In genomic region chr16:78121668-78122067, GRCm38 (mm10) we compare ENCODE assay signal across 32 mouse cellular contexts.
"Had no signal": no experiment of that assay in that cellular context is flagged by ENCODE, and none has a peak within 500 bp of the region (broad histone marks: within the 10 kb centered on the region; RNA-seq: fewer than 3 reads in every experiment).

No protein-coding gene starts in this region.

- H3K4me3 ChIP-seq: heart, adult 2 months; heart, embryonic 10.5 days; heart, embryonic 12.5 days; heart, embryonic 13.5 days; heart, embryonic 15.5 days; hindbrain, embryonic 10.5 days; hindbrain, embryonic 12.5 days; hindbrain, embryonic 13.5 days; hindbrain, embryonic 15.5 days; kidney, embryonic 15.5 days; layer of hippocampus, adult 2 months; left cerebral cortex, adult 2 months had no signal

- H3K9me3 ChIP-seq: heart, embryonic 10.5 days; heart, embryonic 15.5 days; hindbrain, embryonic 10.5 days; hindbrain, embryonic 12.5 days; hindbrain, embryonic 13.5 days; hindbrain, embryonic 15.5 days; kidney, embryonic 15.5 days had no signal

- H3K9ac ChIP-seq: heart, embryonic 12.5 days; heart, embryonic 13.5 days; heart, embryonic 15.5 days; hindbrain, embryonic 12.5 days; hindbrain, embryonic 13.5 days; hindbrain, embryonic 14.5 days; hindbrain, embryonic 15.5 days; kidney, embryonic 15.5 days had no signal

- H3K4me1 ChIP-seq: heart, embryonic 10.5 days; heart, embryonic 12.5 days; heart, embryonic 13.5 days; heart, embryonic 15.5 days; hindbrain, embryonic 10.5 days; hindbrain, embryonic 12.5 days; hindbrain, embryonic 13.5 days; hindbrain, embryonic 15.5 days; kidney, embryonic 15.5 days had no signal

- ATAC-seq: hindbrain, embryonic 16.5 days; hindbrain, postnatal 0 days had no signal

- DNase-seq: heart, adult 2 months; heart, postnatal 10 days; heart, postnatal 14 days; heart, postnatal 36 days; heart, postnatal 4 days; kidney, adult 11 months; kidney, adult 18-20 months; kidney, adult 2 months; kidney, adult 8-10 months; kidney, adult 9 months; kidney, postnatal 10 days; kidney, postnatal 14 days; kidney, postnatal 25 days; kidney, postnatal 36 days; kidney, postnatal 4 days; layer of hippocampus, adult 9-11 months had no signal

- H3K27me3 ChIP-seq: heart, embryonic 12.5 days; heart, embryonic 13.5 days; heart, embryonic 15.5 days; hindbrain, embryonic 12.5 days; hindbrain, embryonic 13.5 days; hindbrain, embryonic 15.5 days; kidney, embryonic 15.5 days had no signal

- H3K36me3 ChIP-seq: heart, embryonic 10.5 days; heart, embryonic 12.5 days; heart, embryonic 13.5 days; heart, embryonic 15.5 days; hindbrain, embryonic 10.5 days; hindbrain, embryonic 12.5 days; hindbrain, embryonic 13.5 days; hindbrain, embryonic 15.5 days; kidney, embryonic 15.5 days had no signal

- H3K4me2 ChIP-seq: heart, embryonic 11.5 days; heart, embryonic 12.5 days; heart, embryonic 13.5 days; heart, embryonic 15.5 days; hindbrain, embryonic 12.5 days; hindbrain, embryonic 13.5 days; hindbrain, embryonic 14.5 days; hindbrain, embryonic 15.5 days; kidney, embryonic 15.5 days had no signal

- H3K27ac ChIP-seq: heart, adult 2 months; heart, embryonic 10.5 days; heart, embryonic 13.5 days; heart, embryonic 15.5 days; hindbrain, embryonic 10.5 days; hindbrain, embryonic 12.5 days; hindbrain, embryonic 13.5 days; hindbrain, embryonic 14.5 days; hindbrain, embryonic 15.5 days; hindbrain, postnatal 0 days; kidney, embryonic 15.5 days; kidney, postnatal 0 days; layer of hippocampus, adult 2 months; left cerebral cortex, adult 2 months had no signal
